Mouse (Mus musculus): ENCODE results near the gene Wwox. TPM values are rescaled to one million over a fixed set of nuclear protein-coding genes. Genes with fewer than 3 reads are reported as not detected.

Gene Wwox
- polyA plus RNA-seq, 1 experiment from 2014 or later: 12.9 TPM

- no peaks in the 10 kb centered on the region for H3K4me1 ChIP-seq (ENCODE audit: control insufficient read depth, insufficient read depth, low read length)
- 72% methylated on average over 3 of the region's 3 CpGs for WGBS
Observed at GRCm38 (mm10) chr8:115333972-115334371, 894.5 kb downstream of the Wwox start.

GRCm38 (mm10) chr8:115336361-115336760 lies 896.9 kb downstream of the Wwox start:
- WGBS: 85% methylated on average over 1 of the region's 1 CpGs
- Histone ChIP-seq H3K4me3 (replicated peaks; ENCODE audit: low read length) (no peak overlapping the region), H3K4me1 (ENCODE audit: control insufficient read depth, insufficient read depth, low read length) (no peaks in the 10 kb centered on the region), H3K36me3 (ENCODE audit: control insufficient read depth, insufficient read depth, low read length) (no peaks in the 10 kb centered on the region), H3K27ac (ENCODE audit: low read length) (no peak overlapping the region), H3K27me3 (ENCODE audit: control insufficient read depth, insufficient read depth, low read length) (no peaks in the 10 kb centered on the region), H3K9ac (ENCODE audit: low read length) (no peak overlapping the region), H3K4me2 (ENCODE audit: low read depth, low read length) (no peak overlapping the region), H3K9me3 (replicated peaks; ENCODE audit: control insufficient read depth, low read length) (no peaks in the 10 kb centered on the region)
- ATAC-seq (ENCODE audit: insufficient read depth, low FRiP score): no peak

More at GRCm38 (mm10) chr8:115333972-115334371, 894.5 kb downstream of the Wwox start:
- Histone ChIP-seq H3K4me2 (ENCODE audit: low read depth, low read length) (no peak overlapping the region), H3K36me3 (ENCODE audit: control insufficient read depth, insufficient read depth, low read length) (no peaks in the 10 kb centered on the region), H3K27ac (ENCODE audit: low read length) (no peak overlapping the region), H3K4me3 (replicated peaks; ENCODE audit: low read length) (no peak overlapping the region), H3K9ac (ENCODE audit: low read length) (no peak overlapping the region), H3K9me3 (replicated peaks; ENCODE audit: control insufficient read depth, low read length) (no peaks in the 10 kb centered on the region), H3K27me3 (ENCODE audit: control insufficient read depth, insufficient read depth, low read length) (no peaks in the 10 kb centered on the region)
- no peak for ATAC-seq (ENCODE audit: insufficient read depth, low FRiP score)

GRCm38 (mm10) chr8:115348704-115349103 lies 909.2 kb downstream of the Wwox start:
- no peaks in the 10 kb centered on the region for H3K4me1 ChIP-seq (ENCODE audit: control insufficient read depth, insufficient read depth, low read length)
- no peaks in the 10 kb centered on the region for H3K27me3 ChIP-seq (ENCODE audit: control insufficient read depth, insufficient read depth, low read length)
- H3K9me3 ChIP-seq (replicated peaks; ENCODE audit: control insufficient read depth, low read length): no peaks in the 10 kb centered on the region
- no peak for ATAC-seq (ENCODE audit: insufficient read depth, low FRiP score)
- H3K4me3 ChIP-seq (replicated peaks; ENCODE audit: low read length): no peak overlapping the region
- no peaks in the 10 kb centered on the region for H3K36me3 ChIP-seq (ENCODE audit: control insufficient read depth, insufficient read depth, low read length)
- no peak overlapping the region for H3K9ac ChIP-seq (ENCODE audit: low read length)
- H3K4me2 ChIP-seq (ENCODE audit: low read depth, low read length): no peak overlapping the region
- H3K27ac ChIP-seq (ENCODE audit: low read length): no peak overlapping the region
- 73% methylated on average over 6 of the region's 6 CpGs for WGBS

GRCm38 (mm10) chr8:115350707-115351106 lies 911.3 kb downstream of the Wwox start:
- H3K4me3 ChIP-seq (replicated peaks; ENCODE audit: low read length): no peak overlapping the region
- ATAC-seq (ENCODE audit: insufficient read depth, low FRiP score): no peak
- WGBS: 84% methylated on average over 6 of the region's 6 CpGs
- H3K36me3 ChIP-seq (ENCODE audit: control insufficient read depth, insufficient read depth, low read length): no peaks in the 10 kb centered on the region
- no peaks in the 10 kb centered on the region for H3K4me1 ChIP-seq (ENCODE audit: control insufficient read depth, insufficient read depth, low read length)
- no peak overlapping the region for H3K4me2 ChIP-seq (ENCODE audit: low read depth, low read length)
- H3K9me3 ChIP-seq (replicated peaks; ENCODE audit: control insufficient read depth, low read length): no peaks in the 10 kb centered on the region
- no peak overlapping the region for H3K27ac ChIP-seq (ENCODE audit: low read length)
- H3K9ac ChIP-seq (ENCODE audit: low read length): no peak overlapping the region
- no peaks in the 10 kb centered on the region for H3K27me3 ChIP-seq (ENCODE audit: control insufficient read depth, insufficient read depth, low read length)

GRCm38 (mm10) chr8:115357663-115358335 lies 918.3 kb downstream of the Wwox start:
- ATAC-seq (ENCODE audit: insufficient read depth, low FRiP score): no peak
- Histone ChIP-seq H3K27me3 (ENCODE audit: control insufficient read depth, insufficient read depth, low read length) (no peaks in the 10 kb centered on the region), H3K4me2 (ENCODE audit: low read depth, low read length) (no peak overlapping the region), H3K9me3 (replicated peaks; ENCODE audit: control insufficient read depth, low read length) (no peaks in the 10 kb centered on the region), H3K9ac (ENCODE audit: low read length) (no peak overlapping the region), H3K36me3 (ENCODE audit: control insufficient read depth, insufficient read depth, low read length) (no peaks in the 10 kb centered on the region), H3K27ac (ENCODE audit: low read length) (no peak overlapping the region), H3K4me1 (ENCODE audit: control insufficient read depth, insufficient read depth, low read length) (no peaks in the 10 kb centered on the region), H3K4me3 (replicated peaks; ENCODE audit: low read length) (no peak overlapping the region)
- WGBS: 47% methylated on average over 16 of the region's 16 CpGs

GRCm38 (mm10) chr8:115358481-115358880 lies 919.0 kb downstream of the Wwox start:
- no peak overlapping the region for H3K4me3 ChIP-seq (replicated peaks; ENCODE audit: low read length)
- H3K9ac ChIP-seq (ENCODE audit: low read length): no peak overlapping the region
- H3K27ac ChIP-seq (ENCODE audit: low read length): no peak overlapping the region
- no peaks in the 10 kb centered on the region for H3K27me3 ChIP-seq (ENCODE audit: control insufficient read depth, insufficient read depth, low read length)
- WGBS: 90% methylated on average over 11 of the region's 11 CpGs
- no peak for ATAC-seq (ENCODE audit: insufficient read depth, low FRiP score)
- H3K4me2 ChIP-seq (ENCODE audit: low read depth, low read length): no peak overlapping the region
- H3K36me3 ChIP-seq (ENCODE audit: control insufficient read depth, insufficient read depth, low read length): no peaks in the 10 kb centered on the region
- no peaks in the 10 kb centered on the region for H3K9me3 ChIP-seq (replicated peaks; ENCODE audit: control insufficient read depth, low read length)
- no peaks in the 10 kb centered on the region for H3K4me1 ChIP-seq (ENCODE audit: control insufficient read depth, insufficient read depth, low read length)

DNA sequence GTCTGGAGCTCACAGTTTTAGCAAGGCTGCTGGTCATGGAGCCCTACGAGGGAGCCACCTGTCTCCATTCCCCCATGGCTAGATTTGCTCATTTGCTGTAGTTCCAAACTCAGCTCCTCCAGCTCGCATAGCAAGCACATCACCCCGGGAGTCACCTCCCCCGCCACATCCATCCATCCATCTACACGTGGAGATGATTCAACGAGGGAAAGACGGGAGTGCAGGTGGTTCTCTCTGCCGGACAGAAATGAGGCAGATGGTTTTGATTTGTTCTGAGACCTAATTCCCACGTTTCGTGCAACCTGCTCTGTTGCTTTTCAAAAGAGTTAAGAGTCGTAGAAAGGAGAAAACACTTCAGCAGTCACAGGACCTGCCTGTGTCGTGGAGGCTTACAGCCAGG lies 920.2 kb downstream of the Wwox start:
- H3K36me3 ChIP-seq (ENCODE audit: control insufficient read depth, insufficient read depth, low read length): no peaks in the 10 kb centered on the region
- H3K27ac ChIP-seq (ENCODE audit: low read length): no peak overlapping the region
- no peak overlapping the region for H3K4me2 ChIP-seq (ENCODE audit: low read depth, low read length)
- no peak overlapping the region for H3K9ac ChIP-seq (ENCODE audit: low read length)
- WGBS: 51% methylated on average over 12 of the region's 12 CpGs
- H3K27me3 ChIP-seq (ENCODE audit: control insufficient read depth, insufficient read depth, low read length): no peaks in the 10 kb centered on the region
- ATAC-seq (ENCODE audit: insufficient read depth, low FRiP score): no peak
- H3K4me1 ChIP-seq (ENCODE audit: control insufficient read depth, insufficient read depth, low read length): no peaks in the 10 kb centered on the region
- no peak overlapping the region for H3K4me3 ChIP-seq (replicated peaks; ENCODE audit: low read length)
- no peaks in the 10 kb centered on the region for H3K9me3 ChIP-seq (replicated peaks; ENCODE audit: control insufficient read depth, low read length)

DNA sequence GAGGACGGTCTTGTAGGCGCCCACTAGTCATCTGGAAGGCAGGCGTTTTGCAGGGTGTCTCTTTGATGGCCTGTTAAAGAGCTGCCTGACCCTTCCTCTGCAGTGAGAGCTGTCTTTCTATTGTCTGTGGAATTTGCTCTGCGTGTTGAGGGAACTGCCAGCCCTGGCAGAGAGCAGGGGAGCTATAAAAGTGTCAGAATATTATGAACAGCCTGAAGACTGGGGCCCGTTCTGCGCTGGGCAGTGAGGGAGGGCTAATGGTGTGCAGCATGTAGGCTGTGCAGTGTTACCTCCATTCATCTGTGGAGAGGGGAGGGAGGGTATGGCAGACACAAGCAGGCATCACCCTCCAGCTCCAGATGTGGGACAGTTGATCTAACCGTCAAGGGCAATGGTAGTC lies 923.1 kb downstream of the Wwox start:
- Histone ChIP-seq H3K9ac (ENCODE audit: low read length) (no peak overlapping the region), H3K4me1 (ENCODE audit: control insufficient read depth, insufficient read depth, low read length) (no peaks in the 10 kb centered on the region), H3K9me3 (replicated peaks; ENCODE audit: control insufficient read depth, low read length) (no peaks in the 10 kb centered on the region), H3K4me3 (replicated peaks; ENCODE audit: low read length) (no peak overlapping the region), H3K27me3 (ENCODE audit: control insufficient read depth, insufficient read depth, low read length) (no peaks in the 10 kb centered on the region), H3K36me3 (ENCODE audit: control insufficient read depth, insufficient read depth, low read length) (no peaks in the 10 kb centered on the region), H3K27ac (ENCODE audit: low read length) (no peak overlapping the region), H3K4me2 (ENCODE audit: low read depth, low read length) (no peak overlapping the region)
- no peak for ATAC-seq (ENCODE audit: insufficient read depth, low FRiP score)
- 37% methylated on average over 7 of the region's 7 CpGs for WGBS

- WGBS: 23% methylated on average over 4 of the region's 4 CpGs
- no peak for ATAC-seq (ENCODE audit: insufficient read depth, low FRiP score)
- Histone ChIP-seq H3K27me3 (ENCODE audit: control insufficient read depth, insufficient read depth, low read length) (no peaks in the 10 kb centered on the region), H3K4me3 (replicated peaks; ENCODE audit: low read length) (no peak overlapping the region), H3K9ac (ENCODE audit: low read length) (no peak overlapping the region), H3K4me2 (ENCODE audit: low read depth, low read length) (no peak overlapping the region), H3K4me1 (ENCODE audit: control insufficient read depth, insufficient read depth, low read length) (peaks cover 15% of the 10 kb centered on the region), H3K36me3 (ENCODE audit: control insufficient read depth, insufficient read depth, low read length) (no peaks in the 10 kb centered on the region), H3K9me3 (replicated peaks; ENCODE audit: control insufficient read depth, low read length) (no peaks in the 10 kb centered on the region), H3K27ac (ENCODE audit: low read length) (no peak overlapping the region)
Observed at GRCm38 (mm10) chr8:115374957-115375356, 935.5 kb downstream of the Wwox start.

Data from stomach, embryonic 16.5 days (tissue).